In genomic region chr15:62328920-62329319, GRCm38 (mm10) we compare ENCODE assay signal across 9 mouse cellular contexts.
A peak's percentile ranks its signal among the peaks of the same experiment; 100 is the strongest.
DNase-seq lines count a peak whose midpoint lies in the region; ATAC-seq and TF ChIP-seq lines count a peak whose summit lies in the region.
"Had no signal": no experiment of that assay in that cellular context is flagged by ENCODE, and none has a peak within 500 bp of the region (broad histone marks: within the 10 kb centered on the region; RNA-seq: fewer than 3 reads in every experiment).

No protein-coding gene starts in this region.

- H3K27ac ChIP-seq in kidney, embryonic 15.5 days = no peak overlapping the region
- H3K27ac ChIP-seq: limb, embryonic 12.5 days had no signal

- 4% methylated on average over 3 of the region's 3 CpGs for WGBS in kidney, embryonic 15.5 days

- no peak for DNase-seq in kidney, postnatal 25 days
- DNase-seq in c-Kit-positive CD71-positive TER-119-negative erythroid progenitor cells, embryonic 14.5 days (ENCODE audit: low read depth) = peak; percentile 21
- DNase-seq in heart, postnatal 10 days = peak; percentile 39
- peak; percentile 22 for DNase-seq in splenic B cell, adult 2 months (ENCODE audit: low read depth, low spot score)
- no peak for DNase-seq in cerebellum, postnatal 14 days

- peaks cover 19% of the 10 kb centered on the region for H3K4me1 ChIP-seq in kidney, embryonic 15.5 days

- peak overlapping the region; percentile 9; the same call in 1 of the 2 replicates for H3K4me2 ChIP-seq in kidney, embryonic 15.5 days
- H3K4me2 ChIP-seq: limb, embryonic 12.5 days had no signal

- H3K79me3 ChIP-seq in C2C12 (ENCODE audit: low read depth) = no peaks in the 10 kb centered on the region

- no peaks in the 10 kb centered on the region for H3K27me3 ChIP-seq in kidney, embryonic 15.5 days
- no peaks in the 10 kb centered on the region for H3K27me3 ChIP-seq in C2C12 (ENCODE audit: control insufficient read depth, insufficient read depth, insufficient read length)
- H3K27me3 ChIP-seq in splenic B cell, adult 2 months (ENCODE audit: control insufficient read depth, insufficient read depth, low read length, poor library complexity, severe bottlenecking) = no peaks in the 10 kb centered on the region
- H3K27me3 ChIP-seq: limb, embryonic 12.5 days had no signal

- H3K79me2 ChIP-seq in C2C12 (ENCODE audit: control insufficient read depth, insufficient read depth) = no peaks in the 10 kb centered on the region

- no peaks in the 10 kb centered on the region for H3K9me3 ChIP-seq in kidney, embryonic 15.5 days (replicated peaks)
- H3K9me3 ChIP-seq: limb, embryonic 12.5 days had no signal

- TF ChIP-seq CTCF in C2C12 (IDR thresholded peaks at IDR 0.05; ENCODE audit: control insufficient read depth, insufficient read depth, insufficient read length) = no peak

- intact Hi-C loops in heart, postnatal 10 days (cut with DNase I) = loop anchor here (5.0 kb wide), 2 partner anchors 72 to 112 kb away; no protein-coding TSS in a partner anchor

- no peak overlapping the region for H3K4me3 ChIP-seq in kidney, embryonic 15.5 days (replicated peaks)
- H3K4me3 ChIP-seq in C2C12 (ENCODE audit: insufficient read depth, poor library complexity, severe bottlenecking) = no peak overlapping the region
- H3K4me3 ChIP-seq: limb, embryonic 12.5 days had no signal

- ATAC-seq in kidney, embryonic 15.5 days (replicated peaks; ENCODE audit: low FRiP score) = 0 out of 2 replicates have a peak, but pooled peaks have one; percentile 18
- no peak for ATAC-seq in monocyte, adult 5-6 weeks (replicated peaks; ENCODE audit: insufficient number of reproducible peaks, low FRiP score, low TSS enrichment, poor library complexity, severe bottlenecking)

- H3K36me3 ChIP-seq in kidney, embryonic 15.5 days = no peaks in the 10 kb centered on the region
- H3K36me3 ChIP-seq in C2C12 (ENCODE audit: control insufficient read depth, insufficient read depth) = no peaks in the 10 kb centered on the region
- no peaks in the 10 kb centered on the region for H3K36me3 ChIP-seq in splenic B cell, adult 2 months (ENCODE audit: control insufficient read depth, insufficient read depth, low read length, poor library complexity, severe bottlenecking)
- H3K36me3 ChIP-seq: limb, embryonic 12.5 days had no signal

- no peak overlapping the region for H3K9ac ChIP-seq in kidney, embryonic 15.5 days
- H3K9ac ChIP-seq: limb, embryonic 12.5 days had no signal

- peak overlapping the region; percentile 62 for H3ac ChIP-seq in C2C12 (ENCODE audit: control insufficient read depth, insufficient read length, low read depth)

TF ChIP-seq in C2C12, 6 proteins besides CTCF, POLR2A, EP300 and RAD21:
- TF ChIP-seq MAX (IDR thresholded peaks at IDR 0.05) = no peak
- no peak for TF ChIP-seq FOSL1 (IDR thresholded peaks at IDR 0.05; ENCODE audit: insufficient read depth, low read length, poor library complexity, severe bottlenecking)
- TF ChIP-seq MYOG (IDR thresholded peaks at IDR 0.05; ENCODE audit: control insufficient read depth, extremely low read depth, insufficient read length) = no peak
- TF ChIP-seq MYOD1 (IDR thresholded peaks at IDR 0.05; ENCODE audit: control insufficient read depth, insufficient read length, low read depth) = no peak
- no peak for TF ChIP-seq USF1 (IDR thresholded peaks at IDR 0.05; ENCODE audit: low read depth)
- TF ChIP-seq CEBPB (IDR thresholded peaks at IDR 0.05; ENCODE audit: low read depth) = no peak

Comparison
In these comparisons a context has a peak if more than half of its experiments do, and no peak if none do; other contexts are left out.
1. DNase-seq: peak in c-Kit-positive CD71-positive TER-119-negative erythroid progenitor cells, embryonic 14.5 days (single experiment), heart, postnatal 10 days (2 of 2) and splenic B cell, adult 2 months (single experiment); none in kidney, postnatal 25 days (0 of 2) and cerebellum, postnatal 14 days (0 of 2).